Mouse (Mus musculus): Measurements from ENCODE around the gene Pmvk.

Pmvk gene

DNA sequence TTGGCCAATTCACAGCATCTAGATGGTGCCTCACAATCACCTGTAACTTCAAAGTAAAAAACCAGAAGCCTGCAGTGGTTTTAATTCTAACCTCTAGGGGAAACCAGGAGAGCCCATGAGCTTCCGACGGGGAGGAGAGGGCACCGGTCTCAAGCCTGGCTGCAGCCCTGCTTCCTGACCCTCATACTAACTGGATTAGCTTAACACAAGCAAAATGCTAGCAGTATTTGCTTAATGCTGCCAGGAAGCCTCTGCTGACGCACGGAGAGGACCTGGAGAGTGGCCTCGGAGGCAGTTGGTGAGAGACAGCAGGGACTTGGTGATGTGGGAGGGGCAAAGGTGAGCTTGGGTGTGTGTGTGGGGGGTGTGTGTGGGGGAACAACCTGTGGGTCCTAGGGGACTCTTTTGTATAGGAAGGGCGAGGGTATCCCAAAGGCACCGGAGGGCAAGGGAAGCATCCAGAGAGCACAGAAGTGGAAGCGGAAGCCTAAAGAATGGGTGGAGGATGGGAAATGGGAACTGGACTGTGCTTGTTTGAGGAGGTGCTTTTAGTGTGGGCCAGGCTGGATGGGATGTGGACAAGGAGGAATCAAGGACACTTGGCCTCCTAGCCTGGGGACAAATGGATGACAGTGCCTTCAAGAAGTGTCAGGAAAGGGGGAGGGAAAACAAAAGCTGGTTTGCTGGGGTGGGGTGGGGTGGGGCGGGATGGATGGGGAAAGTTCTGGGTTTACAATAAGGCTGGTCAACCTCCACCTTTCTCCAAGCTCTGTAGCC is at the start of gene Pmvk:
Pmvk (plus strand) TSS at position 141 of the 777 bp plus-strand sequence.
- DNase-seq (ENCODE audit: low read depth in 1 of 2, low spot score in 2 of 2), result no peak

GRCm38 (mm10) chr3:89406887-89407286 is 47.5 kb upstream of the Pmvk start:
- no peak for DNase-seq (ENCODE audit: low read depth in 1 of 2, low spot score in 2 of 2)

GRCm38 (mm10) chr3:89408448-89408847 is 45.9 kb upstream of the Pmvk start:
- DNase-seq (ENCODE audit: low read depth in 1 of 2, low spot score in 2 of 2), result no peak

DNA sequence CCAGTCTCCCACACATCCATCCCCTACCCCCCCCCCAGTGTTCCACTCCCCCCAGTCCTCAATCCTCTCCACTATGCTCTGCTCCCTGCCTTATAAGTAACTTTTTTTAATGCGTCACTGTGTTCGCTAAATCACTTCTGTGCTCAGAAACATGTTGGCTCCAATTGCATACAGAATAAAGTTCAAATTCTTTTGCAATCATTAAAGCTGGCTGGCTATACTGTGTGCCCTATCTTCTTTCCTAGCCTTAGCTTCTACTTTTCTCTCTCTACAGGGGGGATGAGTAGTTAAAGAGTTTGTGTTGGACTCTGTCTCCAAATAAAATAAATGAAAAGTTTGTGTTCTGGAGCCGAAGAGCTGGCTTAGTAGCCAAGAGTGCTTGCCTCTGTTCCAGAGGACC is 44.6 kb upstream of the Pmvk start:
- DNase-seq (ENCODE audit: low read depth in 1 of 2, low spot score in 2 of 2), result no peak

GRCm38 (mm10) chr3:89410864-89411263 is 43.5 kb upstream of the Pmvk start:
- DNase-seq (ENCODE audit: low read depth in 1 of 2, low spot score in 2 of 2), result no peak

DNA sequence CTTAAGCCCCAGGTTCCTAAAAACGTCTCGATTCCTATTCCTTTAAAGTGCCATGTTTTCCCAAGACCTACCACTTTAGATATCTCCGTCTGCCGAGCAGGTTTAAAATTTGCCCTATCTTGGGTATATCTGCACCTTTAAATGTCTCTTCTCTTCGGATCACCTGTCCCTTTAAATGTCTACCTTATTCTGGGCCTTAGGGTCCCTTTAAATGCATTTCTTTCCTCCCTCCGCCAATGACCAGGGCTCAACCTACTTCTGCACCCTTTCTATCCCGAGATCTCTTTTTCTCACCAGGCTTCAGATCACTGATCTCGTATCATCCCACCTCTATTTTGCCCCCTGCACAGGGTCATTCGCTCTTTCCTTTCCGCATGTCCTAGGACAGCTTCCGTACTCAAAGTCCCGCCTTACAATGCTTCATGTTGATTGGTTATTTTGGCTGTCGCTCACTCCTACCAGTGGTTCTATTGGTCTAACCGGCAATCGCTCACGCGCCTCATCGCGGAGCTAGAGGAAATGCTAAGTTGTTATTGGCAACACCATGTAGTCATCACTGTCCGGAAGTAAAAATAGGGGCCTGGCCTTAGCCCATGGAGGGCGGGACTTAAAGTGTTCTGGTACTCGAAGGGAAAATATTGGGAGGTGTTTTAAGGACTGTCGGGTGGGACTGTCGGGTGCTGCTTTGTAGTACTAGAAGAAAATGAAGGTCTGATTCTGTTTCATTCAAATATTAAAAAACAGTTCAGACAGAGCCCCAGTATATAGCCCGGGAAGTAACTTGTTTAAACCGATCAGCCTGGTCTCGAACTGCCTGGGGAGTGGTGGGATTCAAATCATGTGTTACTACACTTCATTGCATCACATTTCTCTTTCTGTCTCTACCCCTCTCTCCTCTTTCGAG is 42.6 kb upstream of the Pmvk start, which contains the start of gene Flad1:
Flad1 (minus strand) TSS at position 381 of the 904 bp plus-strand sequence.
- peak; percentile 93 to 96 for DNase-seq (ENCODE audit: low read depth in 1 of 2, low spot score in 2 of 2)

- DNase-seq (ENCODE audit: low read depth in 1 of 2, low spot score in 2 of 2), result no peak
Measured at GRCm38 (mm10) chr3:89416158-89416557, 38.2 kb upstream of the Pmvk start.

- no peak for DNase-seq (ENCODE audit: low read depth in 1 of 2, low spot score in 2 of 2)
Measured at GRCm38 (mm10) chr3:89417131-89417530, 37.2 kb upstream of the Pmvk start.

- no peak for DNase-seq (ENCODE audit: low read depth in 1 of 2, low spot score in 2 of 2)
Measured at GRCm38 (mm10) chr3:89417840-89418169, 36.5 kb upstream of the Pmvk start.

DNA sequence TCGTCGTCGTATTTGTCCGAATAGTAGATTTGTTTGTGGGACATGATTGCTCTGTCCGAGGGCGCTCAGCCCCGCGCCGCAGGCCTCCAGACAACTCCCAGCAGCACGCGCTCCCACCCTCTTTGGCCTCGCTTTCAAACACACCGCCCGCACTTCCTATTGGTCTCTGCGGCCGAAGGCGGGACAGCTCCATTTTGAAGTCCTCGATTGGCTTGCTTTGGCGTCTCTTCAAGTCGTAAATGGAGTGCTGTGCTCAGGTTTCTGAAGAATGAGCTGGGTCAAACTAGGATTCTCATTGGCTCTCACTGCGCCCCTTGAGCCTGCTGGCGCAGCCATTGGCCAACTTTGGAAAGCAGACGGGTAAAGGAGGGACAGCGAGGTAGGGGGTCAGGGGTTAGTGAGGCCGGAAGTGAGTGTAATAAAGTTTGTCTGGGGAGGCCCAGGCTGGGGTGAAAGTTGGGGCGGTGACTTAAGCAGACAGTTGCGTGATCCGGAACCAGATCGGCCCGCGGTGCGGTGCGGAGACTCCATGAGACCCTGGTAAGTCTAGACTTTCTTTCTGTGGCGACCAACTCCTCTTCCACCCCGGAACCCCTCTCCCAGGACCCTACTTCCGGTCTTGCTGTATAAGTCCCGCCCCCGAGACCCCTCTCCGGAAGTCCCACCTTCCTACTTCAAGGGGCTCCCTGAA is 36.0 kb upstream of the Pmvk start, which contains the start of the genes Cks1b and Shc1:
Cks1b (minus strand) TSS at position 214 of the 691 bp plus-strand sequence.
Shc1 (plus strand) TSS at position 274 of the 691 bp plus-strand sequence.
- DNase-seq (ENCODE audit: low read depth in 1 of 2, low spot score in 2 of 2), result peak; percentile 89 to 91

- DNase-seq (ENCODE audit: low read depth in 1 of 2, low spot score in 2 of 2), result no peak
Measured at GRCm38 (mm10) chr3:89418861-89419250, 35.5 kb upstream of the Pmvk start.

GRCm38 (mm10) chr3:89419571-89419970 is 34.8 kb upstream of the Pmvk start:
- no peak for DNase-seq (ENCODE audit: low read depth in 1 of 2, low spot score in 2 of 2)

GRCm38 (mm10) chr3:89419981-89420380 is 34.4 kb upstream of the Pmvk start:
- no peak for DNase-seq (ENCODE audit: low read depth in 1 of 2, low spot score in 2 of 2)

DNA sequence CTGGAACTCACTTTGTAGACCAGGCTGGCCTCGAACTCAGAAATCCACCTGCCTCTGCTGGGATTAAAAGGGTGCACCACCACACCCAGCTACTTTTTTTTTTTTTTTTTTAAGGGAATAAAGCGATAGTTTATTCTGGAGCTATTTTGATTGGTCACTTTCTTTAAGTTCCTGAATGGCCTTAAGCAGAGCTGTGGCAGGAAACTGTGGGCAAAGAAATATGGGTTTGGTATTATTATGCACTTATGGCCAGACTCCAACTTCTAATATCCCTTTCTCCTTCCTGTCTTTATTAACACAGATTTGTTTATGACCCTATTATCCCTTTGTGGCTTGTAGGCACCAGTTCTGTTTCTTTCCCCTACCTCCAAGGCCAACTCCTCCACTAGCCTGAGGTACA is 33.9 kb upstream of the Pmvk start:
- no peak for DNase-seq (ENCODE audit: low read depth in 1 of 2, low spot score in 2 of 2)

- no peak for DNase-seq (ENCODE audit: low read depth in 1 of 2, low spot score in 2 of 2)
Measured at GRCm38 (mm10) chr3:89421002-89421774, 33.2 kb upstream of the Pmvk start.

GRCm38 (mm10) chr3:89421810-89422473 is 32.4 kb upstream of the Pmvk start:
- DNase-seq (ENCODE audit: low read depth in 1 of 2, low spot score in 2 of 2), result no peak

DNA sequence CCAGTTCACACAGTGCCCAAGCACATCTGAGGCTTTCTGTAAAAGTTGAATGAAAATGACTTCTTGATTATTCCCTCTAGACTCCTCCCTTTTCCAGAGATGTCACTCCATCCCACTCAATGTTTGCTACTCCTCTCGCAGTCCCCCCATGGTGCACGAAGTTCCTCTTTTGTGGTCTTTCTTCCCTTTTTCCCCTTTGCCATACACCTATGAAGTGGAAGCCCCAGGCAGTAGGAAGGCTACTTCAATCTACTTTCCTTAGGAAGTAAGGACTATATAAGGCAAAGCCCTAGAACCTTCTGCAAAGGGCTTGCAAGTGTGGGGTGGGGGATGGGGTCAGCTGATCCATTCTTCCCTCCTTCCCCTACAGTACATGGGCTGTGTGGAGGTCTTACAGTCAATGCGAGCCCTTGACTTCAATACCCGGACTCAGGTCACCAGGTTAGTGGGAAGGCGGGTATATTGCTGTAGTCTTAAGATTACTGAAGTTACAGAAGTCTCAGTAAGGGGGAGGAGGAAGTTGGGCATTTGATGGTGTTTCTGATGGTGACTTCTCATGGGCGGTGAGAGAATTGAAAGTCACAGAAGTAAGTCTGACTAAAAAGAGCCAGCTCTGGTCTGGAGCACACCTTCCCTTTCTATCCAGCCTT is 31.7 kb upstream of the Pmvk start:
- no peak for DNase-seq (ENCODE audit: low read depth in 1 of 2, low spot score in 2 of 2)

- no peak for DNase-seq (ENCODE audit: low read depth in 1 of 2, low spot score in 2 of 2)
Measured at GRCm38 (mm10) chr3:89424416-89425140, 29.8 kb upstream of the Pmvk start.

GRCm38 (mm10) chr3:89425141-89425525 is 29.2 kb upstream of the Pmvk start:
- DNase-seq (ENCODE audit: low read depth in 1 of 2, low spot score in 2 of 2), result no peak
